Mouse (Mus musculus) heart, postnatal 0 days (tissue): ENCODE results near the gene Taf1d. TPM values are rescaled to one million over a fixed set of nuclear protein-coding genes. Genes with fewer than 3 reads are reported as not detected.
A peak's percentile ranks its signal among the peaks of the same experiment; 100 is the strongest.

ENCODE experiments used
- ATAC-seq: fragments of 200-750 bp; cut with Nextera tagmentation; 2 replicates; pipeline ENCODE4 v1.8.0; 2017; ENCODE audit warnings: low read depth, moderate number of reproducible peaks, moderate library complexity; ENCODE audit not compliant: insufficient read depth
- DNase-seq: peaks from one replicate; pipeline ENCODE4 v3.0.0-alpha.2; 2016; ENCODE audit warnings: low spot score
- H3K27ac ChIP-seq: fragments of 300-500 bp; sonication (generic); 2 replicates; pipeline ENCODE4 v1.5.1; 2014; ENCODE audit warnings: low read depth, mild to moderate bottlenecking
- H3K27me3 ChIP-seq: fragments of 300-500 bp; sonication (generic); 2 replicates; pipeline ENCODE4 v1.6.1; 2014; ENCODE audit warnings: low read length, mixed read lengths; ENCODE audit not compliant: control insufficient read depth, insufficient read depth
- H3K36me3 ChIP-seq: fragments of 300-500 bp; sonication (generic); replicated peaks from 2 replicates; pipeline ENCODE4 v1.6.1; 2014; ENCODE audit warnings: low read length, mixed read lengths; ENCODE audit not compliant: control insufficient read depth, insufficient read depth
- H3K4me1 ChIP-seq: fragments of 300-500 bp; sonication (generic); 2 replicates; pipeline ENCODE4 v1.6.1; 2014; ENCODE audit warnings: antibody characterized with exemption; ENCODE audit not compliant: control insufficient read depth, insufficient read depth
- H3K4me2 ChIP-seq: fragments of 300-500 bp; sonication (generic); 2 replicates; pipeline ENCODE4 v1.6.1; 2014; ENCODE audit warnings: low read depth, mild to moderate bottlenecking, low read length, moderate library complexity
- H3K4me3 ChIP-seq: fragments of 300-500 bp; sonication (generic); 2 replicates; pipeline ENCODE4 v1.5.1; 2014; ENCODE audit warnings: low read depth, low read length
- H3K9ac ChIP-seq: fragments of 300-500 bp; sonication (generic); replicated peaks from 2 replicates; pipeline ENCODE4 v1.6.1; 2014; ENCODE audit warnings: low read depth, low read length, mixed read lengths
- H3K9me3 ChIP-seq: fragments of 300-500 bp; sonication (generic); replicated peaks from 2 replicates; pipeline ENCODE4 v1.6.1; 2016; ENCODE audit warnings: low read length; ENCODE audit not compliant: control insufficient read depth
- CTCF ChIP-seq: IDR thresholded peaks from 2 replicates; pipeline ENCODE4 v1.5.1; 2016; ENCODE audit warnings: antibody characterized with exemption, control low read depth, low read depth
- EP300 ChIP-seq: IDR thresholded peaks from 2 replicates; pipeline ENCODE4 v1.6.1; 2016; ENCODE audit warnings: antibody characterized with exemption, low read depth
- WGBS: fragments of 180-500 bp; shearing (Covaris S2); extraction: QIAGEN DNeasy Blood & Tissue Kit; methylation state at CpG from one replicate; pipeline ENCODE4 v1.1.7; 2014; 5-methylcytosine and 5-hydroxymethylcytosine counted together
- polyA plus RNA-seq: library from polyadenylated mRNA; unstranded; fragments of >200 nt; fragmentation: Nextera tagmentation; extraction: Ambion mirVana; gene quantifications from 2 replicates; pipeline ENCODE4 v1.2.1, GENCODE M21; 2015
- total RNA-seq: library from RNA; depleted of rRNA; stranded (reverse); fragments of >200 nt; gene quantifications from 2 replicates; pipeline ENCODE4 v1.2.3, GENCODE M21; 2014; ENCODE audit warnings: low replicate concordance; rRNA removed

The Taf1d gene
- total RNA-seq (119 and 128 TPM in 2 replicates), polyA plus RNA-seq (25.9 and 27.8 TPM in 2 replicates)

GRCm38 (mm10) chr9:15305503-15306397 is at the start of gene Taf1d:
TSS of gene Taf1d (plus strand) at chr9:15306214.
- ATAC-seq: peak; percentile 97
- peaks cover 26% of the 10 kb centered on the region for H3K36me3 ChIP-seq
- WGBS: 11% methylated on average over 45 of the region's 45 CpGs
- TF ChIP-seq EP300 (peak; percentile 72), CTCF (no peak)
- H3K4me3 ChIP-seq: peak within 1 kb of the TSS; percentile 85
- DNase-seq: peak; percentile 90
- H3K9me3 ChIP-seq: no peaks in the 10 kb centered on the region
- H3K27me3 ChIP-seq: no peaks in the 10 kb centered on the region
- peak within 1 kb of the TSS; percentile 93 for H3K9ac ChIP-seq
- peak within 1 kb of the TSS; percentile 93 for H3K27ac ChIP-seq
- peak within 1 kb of the TSS; percentile 77 for H3K4me2 ChIP-seq
- H3K4me1 ChIP-seq: peaks cover 36% of the 10 kb centered on the region

- WGBS: 74% methylated on average over 3 of the region's 3 CpGs
- Histone ChIP-seq H3K9me3 (no peaks in the 10 kb centered on the region), H3K27me3 (no peaks in the 10 kb centered on the region), H3K4me1 (no peaks in the 10 kb centered on the region), H3K4me2 (no peak overlapping the region), H3K27ac (no peak overlapping the region), H3K36me3 (peaks cover 10% of the 10 kb centered on the region), H3K4me3 (no peak overlapping the region), H3K9ac (no peak overlapping the region)
- TF ChIP-seq EP300: no peak
- TF ChIP-seq CTCF: no peak
- no peak for DNase-seq
- no peak for ATAC-seq
Measured at GRCm38 (mm10) chr9:15256214-15256613, 49.8 kb upstream of the Taf1d start.

- no peak overlapping the region for H3K4me3 ChIP-seq
- H3K4me2 ChIP-seq: no peak overlapping the region
- DNase-seq (no peak), ATAC-seq (no peak)
- H3K36me3 ChIP-seq: peaks cover 68% of the 10 kb centered on the region
- H3K9ac ChIP-seq: no peak overlapping the region
- TF ChIP-seq CTCF (no peak), EP300 (no peak)
- no peak overlapping the region for H3K27ac ChIP-seq
- no peaks in the 10 kb centered on the region for H3K27me3 ChIP-seq
- no peaks in the 10 kb centered on the region for H3K4me1 ChIP-seq
- H3K9me3 ChIP-seq: no peaks in the 10 kb centered on the region
- 92% methylated on average over 8 of the region's 8 CpGs for WGBS
Measured at GRCm38 (mm10) chr9:15261980-15262379, 44.0 kb upstream of the Taf1d start.

GRCm38 (mm10) chr9:15263487-15263886 is 42.5 kb upstream of the Taf1d start:
- DNase-seq (no peak), ATAC-seq (no peak)
- H3K9ac ChIP-seq: no peak overlapping the region
- peaks cover 81% of the 10 kb centered on the region for H3K36me3 ChIP-seq
- H3K9me3 ChIP-seq: no peaks in the 10 kb centered on the region
- no peak overlapping the region for H3K27ac ChIP-seq
- H3K27me3 ChIP-seq: no peaks in the 10 kb centered on the region
- TF ChIP-seq CTCF (no peak), EP300 (no peak)
- no peak overlapping the region for H3K4me2 ChIP-seq
- H3K4me1 ChIP-seq: no peaks in the 10 kb centered on the region
- no peak overlapping the region for H3K4me3 ChIP-seq
- WGBS: 96% methylated on average over 10 of the region's 10 CpGs

GRCm38 (mm10) chr9:15273981-15274380 is 32.0 kb upstream of the Taf1d start:
- H3K4me1 ChIP-seq: 0 out of 2 replicates have a peak, but pooled peaks cover 5% of the 10 kb centered on the region
- H3K9ac ChIP-seq: no peak overlapping the region
- no peaks in the 10 kb centered on the region for H3K9me3 ChIP-seq
- ATAC-seq (no peak), DNase-seq (no peak)
- no peak overlapping the region for H3K27ac ChIP-seq
- H3K27me3 ChIP-seq: no peaks in the 10 kb centered on the region
- no peak overlapping the region for H3K4me3 ChIP-seq
- H3K4me2 ChIP-seq: no peak overlapping the region
- WGBS: 91% methylated on average over 2 of the region's 2 CpGs
- TF ChIP-seq CTCF: no peak
- TF ChIP-seq EP300: no peak
- peaks cover 81% of the 10 kb centered on the region for H3K36me3 ChIP-seq

- Histone ChIP-seq H3K9me3 (no peaks in the 10 kb centered on the region), H3K4me1 (0 out of 2 replicates have a peak, but pooled peaks cover 7% of the 10 kb centered on the region), H3K27ac (no peak overlapping the region), H3K4me2 (no peak overlapping the region), H3K27me3 (no peaks in the 10 kb centered on the region), H3K36me3 (peaks cover 52% of the 10 kb centered on the region), H3K4me3 (no peak overlapping the region), H3K9ac (no peak overlapping the region)
- 92% methylated on average over 4 of the region's 4 CpGs for WGBS
- no peak for TF ChIP-seq CTCF
- no peak for TF ChIP-seq EP300
- no peak for DNase-seq
- no peak for ATAC-seq
Measured at GRCm38 (mm10) chr9:15276855-15277254, 29.2 kb upstream of the Taf1d start.
